Mouse (Mus musculus) lung, embryonic 14.5 days (tissue): ENCODE results near the gene BC005537. TPM values are rescaled to one million over a fixed set of nuclear protein-coding genes. Genes with fewer than 3 reads are reported as not detected.

Source experiments
- ATAC-seq: fragments of 200-750 bp; cut with Nextera tagmentation; 2 replicates; pipeline ENCODE4 v1.8.0; 2017; ENCODE audit warnings: mild to moderate bottlenecking, moderate TSS enrichment, moderate library complexity; ENCODE audit not compliant: insufficient read depth
- DNase-seq: peaks from one replicate; pipeline ENCODE4 v3.0.0-alpha.2; 2015
- H3K27ac ChIP-seq: fragments of 300-500 bp; sonication (generic); 2 replicates; pipeline ENCODE4 v1.5.1; 2014; ENCODE audit warnings: low read depth, mild to moderate bottlenecking, moderate library complexity
- H3K27me3 ChIP-seq: fragments of 300-500 bp; sonication (generic); 2 replicates; pipeline ENCODE4 v1.6.1; 2014; ENCODE audit warnings: low read length, control low read depth; ENCODE audit not compliant: insufficient read depth
- H3K36me3 ChIP-seq: fragments of 300-500 bp; sonication (generic); 2 replicates; pipeline ENCODE4 v1.6.1; 2014; ENCODE audit warnings: control low read depth; ENCODE audit not compliant: insufficient read depth
- H3K4me1 ChIP-seq: fragments of 300-500 bp; sonication (generic); 2 replicates; pipeline ENCODE4 v1.6.1; 2014; ENCODE audit warnings: antibody characterized with exemption, control low read depth; ENCODE audit not compliant: insufficient read depth
- H3K4me2 ChIP-seq: fragments of 300-500 bp; sonication (generic); 2 replicates; pipeline ENCODE4 v1.6.1; 2014; ENCODE audit warnings: mild to moderate bottlenecking
- H3K4me3 ChIP-seq: fragments of 300-500 bp; sonication (generic); 2 replicates; pipeline ENCODE4 v1.5.1; 2014; ENCODE audit warnings: low read depth, low read length
- H3K9ac ChIP-seq: fragments of 300-500 bp; sonication (generic); 2 replicates; pipeline ENCODE4 v1.6.1; 2014
- H3K9me3 ChIP-seq: fragments of 300-500 bp; sonication (generic); 2 replicates; pipeline ENCODE4 v1.6.1; 2016; ENCODE audit warnings: low read depth, low read length, control low read depth
- CTCF ChIP-seq: IDR thresholded peaks from 2 replicates; pipeline ENCODE4 v1.5.1; 2016; ENCODE audit warnings: antibody characterized with exemption, low read depth
- WGBS: fragments of 180-500 bp; shearing (Covaris S2); extraction: QIAGEN DNeasy Blood & Tissue Kit; methylation state at CpG from one replicate; pipeline ENCODE4 v1.1.7; 2014; 5-methylcytosine and 5-hydroxymethylcytosine counted together
- polyA plus RNA-seq: library from polyadenylated mRNA; unstranded; fragments of >200 nt; fragmentation: Nextera tagmentation; extraction: Ambion mirVana; gene quantifications from 2 replicates; pipeline ENCODE4 v1.2.1, GENCODE M21; 2014

BC005537 gene
- polyA plus RNA-seq, 1 experiment from 2014 or later, result 26.9 TPM

DNA sequence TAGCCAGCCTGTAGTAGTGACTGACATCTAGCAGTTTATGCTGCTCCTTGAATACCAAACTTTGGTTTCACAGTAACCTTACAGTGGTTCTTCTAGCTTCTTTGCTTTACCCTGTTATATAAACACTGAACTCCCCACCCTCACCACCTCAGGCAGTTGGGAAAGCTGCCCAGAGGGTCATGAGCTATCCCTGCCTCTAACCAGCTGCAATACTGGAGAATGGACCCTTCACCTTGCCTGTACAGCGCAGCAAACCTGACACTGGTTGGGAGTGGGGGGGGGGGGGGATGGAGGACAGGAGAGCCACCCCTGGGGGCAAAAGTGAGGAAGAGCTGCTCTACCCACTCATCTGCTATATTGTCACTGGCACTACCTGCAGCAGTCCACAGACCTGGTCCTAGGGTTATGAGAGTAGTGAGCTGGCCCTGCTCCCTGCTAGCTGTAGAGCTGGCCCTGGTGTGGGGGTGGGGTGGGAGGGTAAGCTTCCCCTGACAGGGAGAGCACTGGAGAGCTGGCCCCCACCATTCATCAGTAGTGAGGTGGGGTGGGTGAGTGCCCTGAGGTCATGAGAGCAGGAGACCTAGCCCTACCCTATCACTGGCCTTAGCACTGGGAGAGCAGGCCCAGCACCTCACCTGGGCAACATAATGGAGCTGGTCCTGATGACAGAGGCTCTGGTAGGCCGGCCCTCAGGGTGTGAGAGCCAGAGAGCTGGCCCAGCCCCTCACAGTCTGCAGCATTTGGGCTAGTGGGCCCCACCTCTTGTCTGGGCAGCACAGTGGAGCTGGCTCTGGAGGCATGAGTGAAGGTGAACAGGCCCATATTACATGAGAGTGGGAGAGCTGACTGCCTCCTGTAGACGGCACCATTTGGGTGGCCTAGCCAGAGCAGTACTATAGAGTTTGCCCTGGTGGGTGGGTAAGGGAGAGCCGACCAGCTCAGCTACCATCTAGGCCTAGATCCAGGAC lies 15.0 kb downstream of the BC005537 start:
- ATAC-seq, result peak; percentile 74
- no peak overlapping the region for H3K4me3 ChIP-seq
- no peak overlapping the region for H3K9ac ChIP-seq
- peaks cover 49% of the 10 kb centered on the region for H3K36me3 ChIP-seq
- TF ChIP-seq CTCF, result no peak
- WGBS, result 47% methylated on average over 4 of the region's 4 CpGs
- H3K27ac ChIP-seq, result no peak overlapping the region
- no peak for DNase-seq
- H3K4me1 ChIP-seq, result no peaks in the 10 kb centered on the region
- H3K9me3 ChIP-seq, result no peaks in the 10 kb centered on the region
- no peaks in the 10 kb centered on the region for H3K27me3 ChIP-seq
- H3K4me2 ChIP-seq, result no peak overlapping the region

DNA sequence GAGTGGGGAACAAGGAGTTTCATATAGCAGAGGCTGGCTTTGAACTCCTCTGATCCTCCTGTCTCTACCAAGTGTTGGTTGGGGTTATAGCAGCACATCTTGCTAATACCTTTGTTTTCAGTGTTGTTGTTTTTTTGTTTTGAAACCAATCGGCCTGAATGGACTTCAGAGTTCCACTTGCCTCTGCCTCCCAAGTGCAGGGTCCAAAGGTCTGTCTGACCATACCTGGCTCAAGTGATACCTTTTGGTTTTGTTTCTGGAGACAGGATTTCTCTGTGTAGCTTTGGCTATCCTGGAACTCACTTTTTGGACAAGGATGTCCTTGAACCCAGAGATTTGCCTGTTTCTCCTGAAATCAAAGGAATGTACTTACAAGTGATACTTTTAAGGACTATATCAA lies 18.5 kb downstream of the BC005537 start:
- Histone ChIP-seq H3K9me3 (no peaks in the 10 kb centered on the region), H3K27ac (no peak overlapping the region), H3K9ac (no peak overlapping the region), H3K36me3 (peaks cover 17% of the 10 kb centered on the region), H3K4me1 (no peaks in the 10 kb centered on the region), H3K27me3 (no peaks in the 10 kb centered on the region), H3K4me2 (no peak overlapping the region), H3K4me3 (no peak overlapping the region)
- WGBS, result 74% methylated on average over 1 of the region's 1 CpGs
- ATAC-seq, result no peak
- TF ChIP-seq CTCF, result no peak
- DNase-seq, result no peak

DNA sequence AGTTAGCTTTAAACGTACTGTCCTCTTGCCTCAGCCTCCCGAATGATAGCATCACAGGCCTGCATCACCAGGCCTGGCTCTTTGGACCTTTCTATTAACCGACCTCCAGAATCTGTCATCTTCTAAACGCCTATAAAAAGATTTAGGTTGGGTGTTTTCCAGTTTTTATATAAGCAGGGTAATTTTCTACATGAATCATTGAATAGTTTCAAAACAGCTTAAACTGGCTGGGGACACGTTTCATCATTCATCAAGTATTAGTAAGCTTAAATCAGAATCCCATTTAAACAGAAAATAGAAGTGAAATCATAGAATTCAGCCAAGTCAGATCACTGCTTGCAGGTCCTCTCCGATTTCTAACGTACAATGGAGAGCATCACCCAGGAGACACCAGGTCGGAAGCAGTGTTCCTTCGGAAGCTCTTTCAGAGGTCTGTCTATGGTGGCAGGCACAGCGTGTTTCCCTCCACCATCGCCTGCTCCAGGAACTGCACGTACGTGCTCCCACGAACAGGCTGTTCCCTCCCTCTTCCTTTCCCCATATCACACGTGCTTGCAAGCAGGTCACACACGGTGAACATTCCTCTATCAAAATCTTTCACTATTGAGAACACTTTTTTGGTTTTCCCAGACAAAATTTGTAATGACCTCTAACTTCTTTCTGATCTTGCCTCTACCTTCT lies 21.3 kb downstream of the BC005537 start:
- Histone ChIP-seq H3K27me3 (no peaks in the 10 kb centered on the region), H3K9me3 (no peaks in the 10 kb centered on the region), H3K4me1 (no peaks in the 10 kb centered on the region), H3K36me3 (peaks cover 9% of the 10 kb centered on the region; the same call in 1 of the 2 replicates), H3K27ac (no peak overlapping the region), H3K4me3 (no peak overlapping the region), H3K9ac (no peak overlapping the region), H3K4me2 (no peak overlapping the region)
- no peak for TF ChIP-seq CTCF
- WGBS, result 78% methylated on average over 16 of the region's 16 CpGs
- DNase-seq (no peak), ATAC-seq (no peak)

DNA sequence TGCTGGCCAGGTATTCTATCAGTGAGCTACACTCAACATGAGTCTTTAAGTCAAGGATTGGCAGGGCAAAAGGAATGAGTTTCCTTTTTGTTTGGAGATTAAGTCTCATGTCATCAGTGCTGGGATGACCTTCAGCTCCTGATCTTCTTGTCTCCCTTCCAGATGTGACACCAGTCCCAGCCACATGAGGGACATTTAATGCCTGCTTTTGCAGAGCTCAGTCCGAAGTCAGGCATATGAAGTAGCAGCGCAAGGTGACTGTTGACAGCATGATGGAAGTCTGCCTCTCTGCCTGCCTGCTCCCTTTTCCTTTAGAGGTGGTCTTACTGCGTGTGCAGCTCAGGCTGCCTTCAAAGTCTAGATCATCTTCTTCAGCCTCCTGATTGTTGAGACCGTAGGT lies 23.2 kb downstream of the BC005537 start:
- 86% methylated on average over 4 of the region's 4 CpGs for WGBS
- no peak for TF ChIP-seq CTCF
- no peak overlapping the region for H3K4me2 ChIP-seq
- no peaks in the 10 kb centered on the region; the same call in 1 of the 2 replicates for H3K4me1 ChIP-seq
- DNase-seq (no peak), ATAC-seq (no peak)
- H3K9me3 ChIP-seq, result no peaks in the 10 kb centered on the region
- no peak overlapping the region for H3K9ac ChIP-seq
- H3K27me3 ChIP-seq, result no peaks in the 10 kb centered on the region
- no peak overlapping the region for H3K4me3 ChIP-seq
- peaks cover under 1% of the 10 kb centered on the region; the same call in 1 of the 2 replicates for H3K36me3 ChIP-seq
- no peak overlapping the region for H3K27ac ChIP-seq

DNA sequence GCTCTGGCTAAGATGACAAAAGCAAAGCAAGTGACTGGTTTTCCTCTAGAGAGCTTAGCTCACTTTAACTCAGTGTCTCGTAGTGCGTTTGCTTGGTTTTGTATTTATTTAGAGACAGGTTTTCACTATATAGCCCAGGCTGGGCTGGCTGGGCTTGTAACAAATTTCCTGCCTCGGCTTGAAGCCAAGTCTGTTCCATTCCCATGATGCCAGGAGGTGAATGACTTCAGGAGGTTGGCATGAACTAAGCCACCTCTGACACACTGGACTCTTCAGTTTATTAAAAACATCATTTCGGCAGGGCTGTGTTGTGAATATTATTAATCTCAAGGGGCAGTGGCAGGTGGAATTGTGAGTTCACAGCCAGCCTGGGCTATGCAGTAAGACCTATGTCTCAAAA lies 24.1 kb downstream of the BC005537 start:
- Histone ChIP-seq H3K4me1 (no peaks in the 10 kb centered on the region; the same call in 1 of the 2 replicates), H3K4me3 (no peak overlapping the region), H3K4me2 (no peak overlapping the region), H3K9me3 (no peaks in the 10 kb centered on the region), H3K36me3 (no peaks in the 10 kb centered on the region), H3K27ac (no peak overlapping the region), H3K27me3 (no peaks in the 10 kb centered on the region), H3K9ac (no peak overlapping the region)
- WGBS, result 78% methylated on average over 4 of the region's 4 CpGs
- TF ChIP-seq CTCF, result no peak
- ATAC-seq (no peak), DNase-seq (no peak)

- Histone ChIP-seq H3K4me1 (no peaks in the 10 kb centered on the region; the same call in 1 of the 2 replicates), H3K9ac (no peak overlapping the region), H3K9me3 (no peaks in the 10 kb centered on the region), H3K36me3 (no peaks in the 10 kb centered on the region), H3K4me2 (no peak overlapping the region), H3K27ac (no peak overlapping the region), H3K4me3 (no peak overlapping the region), H3K27me3 (no peaks in the 10 kb centered on the region)
- WGBS, result 61% methylated on average over 7 of the region's 7 CpGs
- DNase-seq, result no peak
- no peak for ATAC-seq
- TF ChIP-seq CTCF, result no peak
Observed at GRCm38 (mm10) chr13:24826116-24826515, 24.7 kb downstream of the BC005537 start.
